Mouse (Mus musculus) kidney, adult 11 months (tissue): ENCODE data around the gene Bmp10.
"Not testable (repeated sequence)": the region's sequence is repeated elsewhere in the genome, so short reads cannot be mapped to it uniquely, and the experiment has no call there.

Source experiments
- DNase-seq: peaks from one replicate; pipeline ENCODE4 v3.0.0; 2022

Bmp10 gene

DNA sequence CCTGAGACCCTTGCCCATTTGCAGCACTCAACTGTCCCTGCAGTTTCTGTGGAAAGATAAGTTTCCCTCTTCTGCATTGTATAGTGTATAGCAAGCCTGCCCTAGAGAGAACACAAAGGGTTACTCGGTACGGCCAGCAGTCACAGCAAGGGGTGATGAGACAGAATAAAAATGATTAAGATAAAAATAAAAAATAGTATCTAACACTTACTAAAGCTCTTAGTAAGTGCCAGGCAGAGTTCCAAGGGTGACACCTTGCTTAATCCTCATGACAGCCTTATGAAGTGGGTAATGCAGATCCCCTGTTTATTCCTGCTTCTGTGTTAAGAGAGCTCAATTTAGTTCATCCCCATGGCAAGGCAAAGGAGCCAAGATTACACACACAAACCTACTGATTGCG is 20.7 kb downstream of the Bmp10 start:
- no peak for DNase-seq

DNA sequence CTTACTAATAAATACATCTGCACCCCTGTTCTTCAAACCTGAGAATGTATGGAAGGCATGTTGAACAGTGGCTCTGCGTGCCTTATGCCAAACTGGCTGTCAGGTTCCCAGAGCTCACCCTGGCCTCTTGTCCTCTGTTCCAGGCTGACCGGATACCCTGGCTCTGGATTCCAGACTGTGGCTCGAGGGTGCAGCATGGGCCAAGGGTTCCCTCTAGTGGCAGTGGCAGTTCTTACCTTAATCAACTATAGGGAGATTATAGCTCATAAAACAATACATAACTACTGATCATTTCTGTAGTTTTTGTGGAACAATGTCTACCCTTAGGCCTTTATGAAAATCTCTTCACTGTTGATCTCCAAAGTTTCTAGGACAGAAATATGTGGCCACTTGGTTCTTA is 22.2 kb downstream of the Bmp10 start:
- peak; percentile 40 for DNase-seq

DNA sequence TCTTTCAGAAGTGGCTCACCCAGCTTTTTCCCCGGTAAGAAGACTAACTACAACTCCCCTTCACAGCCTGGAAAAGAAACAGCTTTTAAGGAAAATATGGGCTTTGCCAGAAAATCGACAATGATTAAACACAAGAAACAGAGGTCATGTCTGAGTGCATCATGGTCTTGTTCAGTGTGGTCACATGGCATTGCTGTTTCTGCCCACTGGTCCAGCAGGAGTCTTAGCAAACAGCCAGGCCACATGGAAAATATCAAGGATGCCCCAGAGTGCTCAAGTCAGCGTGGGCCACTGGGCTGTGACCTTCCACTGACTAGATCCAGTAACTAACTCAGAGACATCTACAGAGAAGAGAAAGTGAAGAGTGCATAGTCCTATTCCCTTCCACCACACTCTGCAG is 23.0 kb downstream of the Bmp10 start:
- peak; percentile 55 for DNase-seq

DNA sequence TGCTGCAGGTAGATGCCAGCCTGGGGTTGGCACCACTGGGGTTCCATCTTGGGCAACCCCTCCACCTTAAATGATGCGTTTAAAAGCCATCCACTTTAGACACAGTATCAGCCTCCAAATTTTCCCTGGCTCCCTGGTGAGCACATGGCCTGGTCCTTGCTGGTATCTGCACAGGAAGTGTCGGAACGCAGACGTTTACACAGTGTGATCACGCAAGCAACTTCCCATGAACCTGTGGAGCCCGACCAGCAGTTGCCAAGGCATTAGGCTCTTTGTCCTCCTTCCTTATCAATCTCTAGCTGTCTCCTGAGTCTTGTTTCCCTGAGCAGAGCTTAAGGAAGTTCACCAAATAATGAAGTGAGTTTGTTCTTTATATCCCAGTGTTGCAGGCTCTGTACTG is 26.7 kb downstream of the Bmp10 start:
- no peak for DNase-seq

DNA sequence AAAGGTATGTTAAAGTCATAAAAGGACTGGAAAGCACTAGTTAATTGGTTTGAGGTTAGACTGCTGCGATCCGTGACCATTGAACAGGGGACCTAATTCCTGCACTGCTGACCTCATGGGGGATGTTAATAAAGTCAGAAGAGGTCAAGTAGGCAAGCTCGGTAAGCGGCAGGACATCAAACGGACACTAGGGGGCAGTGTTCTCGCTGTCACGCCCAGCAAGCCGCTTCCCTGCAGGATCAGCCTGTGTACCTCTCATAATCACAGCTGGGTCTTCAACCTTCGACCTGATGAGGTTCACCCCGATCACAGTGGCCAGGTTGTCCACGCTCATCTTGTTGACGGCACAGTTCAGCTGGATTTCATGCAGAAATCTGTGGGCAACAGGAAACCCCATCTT is 37.4 kb downstream of the Bmp10 start:
- peak; percentile 71 for DNase-seq

DNA sequence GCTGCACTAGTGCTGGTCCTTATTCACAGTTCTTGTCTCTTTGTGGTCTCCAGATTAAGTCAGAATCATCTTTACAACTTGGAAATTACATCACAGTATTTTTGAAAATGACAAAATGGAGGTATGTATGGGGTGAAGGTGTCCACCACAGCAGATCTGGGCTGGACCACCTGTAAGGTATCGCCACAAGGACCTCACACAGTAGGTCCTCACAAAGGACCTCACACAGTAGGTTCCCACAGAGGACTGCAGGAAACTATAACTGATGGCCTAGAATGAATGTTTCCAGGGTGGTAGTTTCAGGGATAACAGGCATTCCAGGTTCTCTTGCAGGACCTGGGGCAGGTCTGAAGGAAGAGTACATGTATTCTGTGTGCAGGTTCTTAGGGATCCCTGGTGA is 38.6 kb downstream of the Bmp10 start:
- no peak for DNase-seq

DNA sequence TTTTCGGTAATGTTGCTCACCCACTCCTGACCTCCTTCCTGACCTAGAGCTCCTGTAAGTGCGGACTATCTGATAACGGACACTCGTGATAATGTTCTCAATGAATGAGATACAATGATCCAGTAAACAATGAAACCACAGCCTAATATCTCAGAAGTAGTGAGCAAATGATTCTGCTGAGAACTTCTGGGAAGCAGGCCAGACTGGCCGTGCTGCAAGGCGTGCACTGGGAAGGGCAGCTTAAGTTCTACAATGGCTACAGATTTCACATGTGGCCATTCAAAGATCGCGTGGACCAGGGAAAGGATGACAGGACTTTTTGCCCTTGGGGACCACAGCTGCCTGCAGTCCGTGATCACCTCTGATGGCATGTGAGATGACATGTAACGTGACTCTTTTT is 39.6 kb downstream of the Bmp10 start:
- DNase-seq: no peak

DNA sequence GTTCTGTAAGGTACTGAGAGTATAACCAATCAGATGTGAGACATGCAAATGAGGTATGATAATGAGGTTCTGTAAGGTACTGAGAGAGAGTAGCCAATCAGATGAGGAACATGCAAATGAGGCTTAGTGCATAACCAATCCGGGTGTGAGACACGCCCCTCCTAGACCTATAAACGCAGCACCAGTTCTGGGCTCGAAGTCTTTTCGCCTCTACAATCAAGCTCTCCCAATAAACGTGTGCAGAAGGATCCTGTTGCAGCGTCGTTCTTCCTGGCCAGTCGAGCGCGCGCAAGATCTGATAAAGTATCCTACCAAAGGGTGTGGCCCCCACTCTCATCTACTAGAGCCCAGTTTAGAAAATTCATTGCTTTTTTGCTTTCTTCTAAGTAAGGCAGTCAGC is 41.3 kb downstream of the Bmp10 start:
- not testable (repeated sequence) for DNase-seq

DNA sequence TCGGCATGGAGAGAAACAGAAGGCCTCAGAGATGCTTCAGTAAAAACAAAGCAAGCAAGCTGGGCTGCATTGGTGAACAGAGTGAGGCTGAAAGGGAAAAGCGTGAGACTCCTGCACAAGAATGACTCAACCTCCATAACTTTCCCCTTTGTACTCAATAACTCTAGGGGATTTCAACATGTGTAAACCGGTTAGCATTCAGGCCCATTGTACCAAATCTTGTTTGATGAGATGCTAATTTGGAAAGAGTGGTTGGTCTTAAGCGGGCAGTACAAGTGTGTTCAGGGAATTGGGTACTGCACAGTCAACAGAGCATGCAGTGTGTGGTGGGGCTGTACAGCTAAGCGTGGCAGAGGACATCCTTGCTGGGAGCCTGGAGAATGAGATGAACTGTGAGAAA is 46.4 kb downstream of the Bmp10 start:
- no peak for DNase-seq

DNA sequence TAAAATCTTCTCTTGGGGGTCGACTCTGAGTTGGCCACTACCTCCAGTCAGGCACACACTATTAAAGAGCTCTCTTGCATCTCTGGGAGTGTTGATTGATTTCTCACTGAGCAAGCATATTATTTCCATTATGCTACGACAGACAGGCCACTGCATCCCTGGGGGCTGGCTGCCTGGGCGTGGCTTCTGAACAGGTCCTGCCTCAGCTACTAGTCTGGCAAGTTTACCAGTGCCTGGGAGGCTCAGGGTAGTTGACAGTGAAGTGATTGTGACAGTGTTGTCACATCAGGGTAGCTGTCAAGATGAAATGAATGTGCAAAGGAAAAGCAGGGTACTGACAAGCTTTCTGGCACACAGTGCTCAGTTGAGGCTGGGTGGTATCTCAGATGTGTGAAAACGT is 50.1 kb downstream of the Bmp10 start:
- no peak for DNase-seq

DNA sequence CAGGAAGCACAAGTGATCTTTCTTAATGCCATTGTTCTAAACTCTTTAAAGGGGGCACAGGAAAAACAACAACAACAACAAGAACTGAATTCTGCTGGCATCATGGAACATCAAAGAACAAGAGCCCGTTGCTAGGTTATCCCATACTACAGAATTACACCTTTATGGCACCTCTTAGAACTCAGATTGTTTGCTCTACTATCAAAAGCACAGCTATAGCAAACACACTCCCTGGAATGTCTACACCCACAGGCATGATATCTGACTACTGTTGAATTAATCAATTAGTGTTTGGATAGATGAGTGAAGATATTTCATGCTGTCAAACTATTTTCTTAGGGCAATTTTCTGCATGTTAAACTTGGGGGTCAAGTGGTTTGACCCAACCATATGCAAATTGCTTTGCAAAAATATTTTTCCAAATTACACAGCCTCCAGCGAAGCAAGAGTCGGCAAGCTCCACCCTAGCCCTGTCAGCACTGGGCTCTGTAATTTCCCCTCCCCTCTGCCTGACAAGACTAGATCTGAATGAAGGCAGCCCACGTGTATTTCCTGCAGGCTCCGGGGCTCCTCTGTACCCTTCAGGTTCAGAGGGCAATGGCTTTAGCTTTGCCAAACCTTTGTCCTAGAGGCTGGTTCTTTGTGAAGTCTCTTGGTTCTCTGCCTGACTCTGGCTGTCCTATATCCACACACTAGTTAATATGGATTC is 50.7 kb downstream of the Bmp10 start:
- DNase-seq: no peak

DNA sequence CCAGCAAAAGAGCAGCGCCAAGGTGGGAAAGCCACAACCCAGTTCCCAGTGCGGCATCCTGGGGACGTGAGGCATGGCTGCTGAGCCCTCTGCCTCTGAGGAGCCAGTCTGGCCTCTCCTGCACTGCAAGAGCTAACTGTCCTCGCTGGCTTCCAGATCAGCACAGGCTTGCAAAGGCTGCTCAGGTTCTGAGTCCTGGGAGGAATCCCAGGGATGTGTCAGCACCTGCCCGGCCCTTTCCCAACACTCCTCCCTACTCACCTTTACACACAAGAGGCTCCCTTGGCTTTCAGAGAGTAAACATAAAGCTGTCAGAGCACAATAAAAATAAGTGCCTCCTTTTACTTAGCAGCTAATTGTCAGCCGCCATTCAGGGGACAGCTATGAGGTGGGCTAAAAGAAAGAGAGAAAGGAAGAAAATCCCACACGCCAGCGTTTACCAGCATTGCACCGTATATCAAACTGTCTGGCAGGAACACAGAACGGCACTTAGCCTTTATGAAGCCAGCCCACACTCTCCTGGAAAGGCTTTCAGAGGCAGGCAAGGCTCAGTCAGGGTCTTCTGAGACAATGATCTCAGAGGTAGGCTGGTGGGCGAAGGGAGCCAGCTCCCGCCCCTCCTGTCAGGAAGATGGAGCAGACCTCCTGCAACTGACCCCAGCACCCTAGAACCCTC is 54.6 kb downstream of the Bmp10 start:
- DNase-seq: no peak

DNA sequence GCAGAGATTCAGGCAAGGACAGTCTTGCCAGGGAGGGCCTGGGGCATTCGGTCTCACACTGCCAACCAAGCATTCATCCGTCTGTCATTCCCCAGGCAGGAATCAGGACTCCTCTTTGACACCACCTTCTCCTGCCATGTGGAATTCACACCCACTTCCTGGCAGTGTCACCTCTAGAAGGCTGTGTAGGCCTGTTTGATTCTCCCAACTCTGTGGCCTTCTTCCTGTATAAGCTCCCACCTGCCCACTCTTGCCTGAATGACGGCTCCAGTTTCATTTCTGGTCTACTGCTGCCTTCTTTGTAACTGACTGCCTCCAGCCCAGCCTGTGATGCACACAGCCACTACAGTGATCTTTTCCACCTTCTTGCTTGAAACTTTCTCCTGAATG is 55.1 kb downstream of the Bmp10 start:
- DNase-seq: no peak

DNA sequence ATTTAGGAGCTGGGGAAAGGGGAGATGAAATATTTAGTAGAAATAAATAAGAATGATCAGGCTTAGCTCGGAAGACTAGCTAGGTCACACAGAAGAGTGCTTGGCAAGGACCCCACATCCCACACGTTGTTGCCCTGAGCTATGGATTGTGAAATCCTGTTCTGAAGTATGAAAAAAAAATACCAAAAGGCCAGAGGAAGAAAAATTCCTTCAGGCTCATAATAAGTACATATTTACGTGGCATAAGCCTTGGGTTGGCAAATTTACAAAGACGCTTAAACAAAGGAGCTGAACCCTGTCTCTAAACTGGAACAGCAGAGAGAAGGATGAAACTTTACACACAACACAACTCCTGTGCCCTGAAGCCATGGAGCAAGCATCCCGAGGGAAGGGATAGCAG is 56.0 kb downstream of the Bmp10 start:
- no peak for DNase-seq
